Mouse (Mus musculus) Patski (cell line): ENCODE data around the gene Psmd6. TPM values are rescaled to one million over a fixed set of nuclear protein-coding genes. Genes with fewer than 3 reads are reported as not detected.

ENCODE experiments used
- ATAC-seq: fragments of 100-300 bp; one replicate; pipeline ENCODE4 v1.8.0; 2021
- CTCF ChIA-PET: fragments of 350-600 bp; sonication (Branson Sonifier 250); formaldehyde crosslinking; loops from one replicate; lab custom pipeline; 2022; ENCODE audit warnings: inconsistent platforms; lab: Charles Lee
- POLR2A ChIA-PET: fragments of 350-600 bp; sonication (Branson Sonifier 250); formaldehyde crosslinking; loops from one replicate; lab custom pipeline; 2022; ENCODE audit warnings: antibody characterized with exemption, inconsistent platforms; lab: Charles Lee
- DNase-seq: peaks from one replicate; pipeline ENCODE4 v3.0.0-alpha.2; 2011; ENCODE audit warnings: low read depth, low spot score
- H3K27me3 ChIP-seq: fragments of 371-371 bp; one replicate; pipeline ENCODE4 v1.5.1; 2021
- CTCF ChIP-seq: fragments of 100-300 bp; IDR thresholded peaks from one replicate; pipeline ENCODE4 v1.5.1; 2021
- in situ Hi-C: fragments of 300-500 bp; cut with MboI; formaldehyde crosslinking; loops from 3 replicates; pipeline ENCODE4 v1.11.1; 2018; ENCODE audit warnings: low pct_unique_long_range_greater_than_20kb, mixed read lengths
- polyA plus RNA-seq: library from polyadenylated mRNA; unstranded; gene quantifications from one replicate; pipeline ENCODE4 v1.2.3, GENCODE M21; 2021

Gene Psmd6
- polyA plus RNA-seq, 1 experiment from 2014 or later: 159 TPM

DNA sequence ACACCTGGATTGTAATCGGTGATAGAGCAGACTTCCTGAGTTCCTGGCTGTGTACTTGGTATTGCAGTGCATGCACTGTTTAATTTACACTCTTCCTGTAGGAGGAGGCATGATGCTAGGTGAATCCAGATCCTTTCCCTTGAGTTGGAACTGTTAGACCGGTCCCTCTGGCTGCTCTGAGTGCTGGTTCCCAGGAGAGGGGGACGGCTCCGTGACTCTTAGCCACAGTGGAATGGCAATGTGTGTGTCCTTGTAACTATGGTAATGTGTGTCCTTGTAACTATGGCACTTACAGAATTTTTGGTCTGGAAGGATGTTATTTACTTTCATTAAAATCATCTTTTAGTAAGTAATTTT is 55.7 kb downstream of the Psmd6 start:
- no peak for TF ChIP-seq CTCF
- DNase-seq: no peak
- ATAC-seq: no peak
- ChIA-PET POLR2A (no interaction called here), CTCF (interaction anchor here (1.0 to 1.6 kb wide), 3 partner anchors 13 to 95 kb away, joined by 3 to 4 read pairs (median 3); no protein-coding TSS in a partner anchor)
- in situ Hi-C loops: no loop called here
- H3K27me3 ChIP-seq: no peaks in the 10 kb centered on the region

DNA sequence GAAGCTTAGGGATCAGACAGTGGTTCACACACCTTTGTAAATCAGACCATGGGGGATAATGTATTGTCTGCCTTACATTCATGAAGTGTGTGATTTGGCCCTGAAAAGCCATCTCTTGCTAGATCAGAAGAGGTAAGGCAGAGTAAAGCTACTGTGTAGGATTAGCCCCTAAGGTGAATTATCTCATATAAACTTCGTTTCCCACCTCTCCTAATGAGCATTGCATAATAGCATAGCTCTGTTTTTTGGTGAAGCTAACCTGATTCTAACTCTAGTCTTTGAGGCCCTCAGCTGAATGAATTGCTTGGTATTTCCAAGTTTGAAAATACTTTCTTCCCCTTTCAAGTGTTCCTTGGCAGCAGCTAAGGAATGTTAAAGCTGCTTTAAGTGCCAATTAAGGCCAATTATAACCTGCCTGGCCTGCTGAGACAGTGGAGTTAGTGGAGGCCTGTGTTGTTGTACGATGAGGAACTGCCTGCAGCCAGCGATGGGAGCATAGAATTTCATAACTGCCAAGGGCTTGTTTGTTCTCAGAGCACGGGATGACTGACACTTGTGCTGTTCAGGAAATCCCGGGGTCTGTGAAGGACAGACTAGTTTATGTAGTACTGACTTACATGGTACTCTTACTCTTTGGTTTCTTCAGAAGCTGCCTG is 56.2 kb downstream of the Psmd6 start:
- ATAC-seq (no peak), DNase-seq (no peak)
- ChIA-PET POLR2A (no interaction called here), CTCF (interaction anchor here (1.2 to 1.6 kb wide), 4 partner anchors 9 to 95 kb away, joined by 3 to 4 read pairs (median 3); no protein-coding TSS in a partner anchor)
- no peaks in the 10 kb centered on the region for H3K27me3 ChIP-seq
- in situ Hi-C loops: no loop called here
- TF ChIP-seq CTCF: no peak

DNA sequence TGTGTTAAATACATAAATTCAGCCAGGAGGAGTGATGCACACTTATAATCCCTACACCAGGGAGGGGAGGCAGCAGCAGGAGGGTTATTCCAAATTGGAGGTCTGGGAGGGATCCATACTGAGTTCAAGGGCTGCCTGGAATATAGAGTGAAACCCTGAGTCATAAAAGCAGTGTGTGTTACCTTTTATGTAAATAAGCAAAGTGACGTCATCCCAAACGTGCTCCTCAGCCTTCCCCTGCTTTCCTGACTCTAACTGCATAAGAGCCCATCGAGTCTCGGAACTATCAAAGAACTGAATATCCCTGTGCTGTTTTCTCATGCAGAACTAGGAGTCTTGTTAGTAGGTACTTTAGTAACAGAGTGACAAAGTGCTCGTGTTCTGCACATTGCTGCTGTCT is 57.4 kb downstream of the Psmd6 start:
- in situ Hi-C loops: no loop called here
- POLR2A ChIA-PET: no interaction called here
- DNase-seq: no peak
- TF ChIP-seq CTCF: no peak
- no peaks in the 10 kb centered on the region for H3K27me3 ChIP-seq
- no peak for ATAC-seq
- CTCF ChIA-PET: no interaction called here

DNA sequence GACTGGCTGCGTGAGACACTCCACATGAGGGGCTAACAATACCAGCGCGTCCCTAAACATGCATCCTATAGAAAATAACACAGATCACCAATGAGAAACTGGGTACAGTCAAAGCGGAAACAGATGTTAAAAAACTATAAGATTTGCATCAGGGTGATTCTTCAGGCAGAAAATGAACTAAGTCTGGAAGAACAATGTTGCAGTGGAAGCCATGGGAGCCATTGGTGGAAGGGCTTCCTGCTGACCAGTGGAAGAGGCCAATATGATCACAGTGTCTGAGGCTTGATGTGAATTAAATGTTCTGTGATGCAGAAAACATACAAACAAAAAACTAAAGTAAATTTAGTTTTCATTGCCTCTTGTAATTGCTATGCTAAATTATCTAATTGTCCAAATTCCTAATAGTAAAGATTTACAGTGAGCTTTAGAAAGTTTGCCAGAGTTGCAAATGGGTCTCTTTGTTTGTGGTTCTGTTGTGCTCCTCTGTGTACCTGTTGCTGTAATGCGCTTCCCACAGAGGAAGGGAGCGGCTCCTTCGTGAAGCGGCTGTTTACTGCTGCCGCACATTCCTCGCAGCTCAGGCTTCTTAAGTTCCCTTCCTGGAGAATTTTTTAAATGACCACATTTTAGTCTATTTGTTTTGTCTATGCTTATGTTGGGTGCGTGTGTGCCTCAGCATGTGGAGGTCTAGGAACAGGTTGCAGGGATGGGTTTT is 58.1 kb downstream of the Psmd6 start:
- TF ChIP-seq CTCF: no peak
- POLR2A ChIA-PET: no interaction called here
- CTCF ChIA-PET: no interaction called here
- no peaks in the 10 kb centered on the region for H3K27me3 ChIP-seq
- in situ Hi-C loops: no loop called here
- DNase-seq (no peak), ATAC-seq (no peak)

Other genes with a start within 250 kb of the Psmd6 start
- not detected for gene Gm281, start 206.5 kb downstream of the Psmd6 start, polyA plus RNA-seq
- 11.3 TPM for gene Atxn7, start 159.5 kb downstream of the Psmd6 start, polyA plus RNA-seq
- gene Thoc7, start 159.1 kb downstream of the Psmd6 start, polyA plus RNA-seq: 158 TPM
- not detected for gene Olfr720, start 65.9 kb upstream of the Psmd6 start, polyA plus RNA-seq
- 0.06 TPM for gene Olfr31, start 201.8 kb upstream of the Psmd6 start, polyA plus RNA-seq
- 12.8 TPM for gene Il3ra, start 225.3 kb upstream of the Psmd6 start, polyA plus RNA-seq